Mouse (Mus musculus): Measurements from ENCODE around the gene Olfr706.

DNA sequence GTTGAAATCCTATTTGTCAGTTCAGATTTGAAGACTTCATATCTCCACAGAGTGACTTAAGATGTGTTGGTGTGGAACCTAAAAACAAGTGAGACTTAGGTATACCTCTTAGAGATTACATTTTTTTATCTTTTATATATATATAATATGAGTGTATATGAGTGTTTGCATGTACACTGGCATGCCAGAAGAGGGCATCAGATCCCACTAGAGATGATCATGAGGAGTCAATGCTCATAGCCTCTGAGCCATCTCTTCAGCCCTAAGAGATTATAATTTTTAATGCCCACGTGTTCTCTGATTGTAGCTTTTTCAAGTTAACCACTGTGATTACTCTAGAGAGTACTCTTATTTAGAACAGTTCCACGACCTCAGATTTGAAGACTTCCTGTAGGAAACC is 19.7 kb upstream of the Olfr706 start, which contains the start of gene Olfr1532-ps1:
- TF ChIP-seq CTCF (IDR thresholded peaks at IDR 0.05; ENCODE audit: low read depth, low read length) (no peak), EP300 (IDR thresholded peaks at IDR 0.05; ENCODE audit: insufficient read depth, low read depth, low read length) (no peak)

Data from ES-Bruce4 (cell line).